Mouse (Mus musculus) neural tube, embryonic 14.5 days (tissue): ENCODE measurements around the gene Hdgf. TPM values are rescaled to one million over a fixed set of nuclear protein-coding genes. Genes with fewer than 3 reads are reported as not detected.

Experiments used
- ATAC-seq: fragments of 200-750 bp; cut with Nextera tagmentation; 2 replicates; pipeline ENCODE4 v1.8.0; 2017; ENCODE audit warnings: low read depth, mild to moderate bottlenecking, moderate TSS enrichment, moderate library complexity
- H3K27ac ChIP-seq: fragments of 300-500 bp; sonication (generic); 2 replicates; pipeline ENCODE4 v1.5.1; 2014; ENCODE audit warnings: low read depth, mild to moderate bottlenecking, control low read depth, low read length, moderate library complexity, mixed read lengths
- H3K27me3 ChIP-seq: fragments of 300-500 bp; sonication (generic); 2 replicates; pipeline ENCODE4 v1.6.1; 2014; ENCODE audit warnings: low read length; ENCODE audit not compliant: control insufficient read depth, insufficient read depth
- H3K36me3 ChIP-seq: fragments of 300-500 bp; sonication (generic); 2 replicates; pipeline ENCODE4 v1.6.1; 2014; ENCODE audit warnings: low read length, mixed read lengths; ENCODE audit not compliant: control insufficient read depth, insufficient read depth
- H3K4me1 ChIP-seq: fragments of 300-500 bp; sonication (generic); 2 replicates; pipeline ENCODE4 v1.6.1; 2014; ENCODE audit warnings: low read length; ENCODE audit not compliant: control insufficient read depth, insufficient read depth
- H3K4me2 ChIP-seq: fragments of 300-500 bp; sonication (generic); 2 replicates; pipeline ENCODE4 v1.6.1; 2014; ENCODE audit warnings: mild to moderate bottlenecking, low read depth, low read length, control low read depth
- H3K4me3 ChIP-seq: fragments of 300-500 bp; sonication (generic); 2 replicates; pipeline ENCODE4 v1.5.1; 2014; ENCODE audit warnings: low read depth, low read length, control low read depth, mixed read lengths
- H3K9ac ChIP-seq: fragments of 300-500 bp; sonication (generic); replicated peaks from 2 replicates; pipeline ENCODE4 v1.6.1; 2014; ENCODE audit warnings: low read depth, mild to moderate bottlenecking, control low read depth, low read length, mixed read lengths
- H3K9me3 ChIP-seq: fragments of 300-500 bp; sonication (generic); 2 replicates; pipeline ENCODE4 v1.6.1; 2016; ENCODE audit warnings: low read length; ENCODE audit not compliant: control insufficient read depth
- WGBS: fragments of 180-500 bp; shearing (Covaris S2); extraction: QIAGEN DNeasy Blood & Tissue Kit; methylation state at CpG from one replicate; pipeline ENCODE4 v1.1.7; 2014; 5-methylcytosine and 5-hydroxymethylcytosine counted together
- polyA plus RNA-seq: library from polyadenylated mRNA; unstranded; fragments of >200 nt; fragmentation: Nextera tagmentation; extraction: Ambion mirVana; gene quantifications from 2 replicates; pipeline ENCODE4 v1.2.1, GENCODE M21; 2014

Hdgf gene
- polyA plus RNA-seq, 1 experiment from 2014 or later, result 128 TPM

DNA sequence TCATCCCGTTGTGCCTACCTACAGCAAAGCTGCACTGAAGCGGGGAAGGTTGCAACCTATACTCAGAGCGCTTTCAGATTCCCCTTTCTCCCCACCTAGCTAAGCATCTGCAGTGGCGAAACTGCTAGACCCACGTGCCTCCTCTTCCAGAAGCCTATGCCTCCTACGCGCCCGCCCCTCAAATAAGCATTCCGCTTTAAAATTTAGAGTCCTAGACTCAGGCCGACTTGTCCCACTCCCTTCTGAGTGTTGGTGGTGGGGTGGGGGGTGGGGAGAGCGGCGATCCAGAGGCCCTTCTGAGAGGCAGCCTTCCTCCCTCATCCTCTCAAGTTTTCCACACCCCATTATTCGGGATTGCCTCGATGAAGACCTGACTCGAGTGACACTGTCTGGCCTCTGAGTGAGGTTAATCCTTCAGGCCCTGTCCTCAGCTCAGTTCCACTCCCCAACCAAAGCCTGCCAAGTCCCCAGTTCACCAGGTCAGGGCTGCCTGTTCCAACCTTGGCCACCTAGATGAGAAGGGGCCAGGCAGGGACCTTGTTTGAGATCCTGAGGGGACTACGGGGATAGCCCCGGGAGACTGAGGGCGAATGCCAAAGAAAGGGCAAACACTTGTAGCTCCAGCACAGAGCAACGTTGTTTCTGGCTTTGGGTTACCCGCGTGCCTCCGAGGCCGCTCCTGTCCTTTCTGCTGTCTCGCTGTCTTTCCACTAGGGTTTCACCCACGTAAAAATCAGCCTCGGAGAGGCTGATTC, 41.1 kb downstream of the Hdgf start:
- peak overlapping the region; percentile 11 for H3K4me3 ChIP-seq
- peaks cover 3% of the 10 kb centered on the region for H3K36me3 ChIP-seq
- ATAC-seq, result no peak
- 3% methylated on average over 26 of the region's 26 CpGs for WGBS
- H3K4me2 ChIP-seq, result peak overlapping the region; percentile 56
- no peaks in the 10 kb centered on the region for H3K27me3 ChIP-seq
- H3K9ac ChIP-seq, result 0 out of 2 replicates have a peak overlapping the region, but pooled peaks have one; percentile 4
- H3K9me3 ChIP-seq, result no peaks in the 10 kb centered on the region
- H3K27ac ChIP-seq, result no peak overlapping the region
- H3K4me1 ChIP-seq, result peaks cover 40% of the 10 kb centered on the region

DNA sequence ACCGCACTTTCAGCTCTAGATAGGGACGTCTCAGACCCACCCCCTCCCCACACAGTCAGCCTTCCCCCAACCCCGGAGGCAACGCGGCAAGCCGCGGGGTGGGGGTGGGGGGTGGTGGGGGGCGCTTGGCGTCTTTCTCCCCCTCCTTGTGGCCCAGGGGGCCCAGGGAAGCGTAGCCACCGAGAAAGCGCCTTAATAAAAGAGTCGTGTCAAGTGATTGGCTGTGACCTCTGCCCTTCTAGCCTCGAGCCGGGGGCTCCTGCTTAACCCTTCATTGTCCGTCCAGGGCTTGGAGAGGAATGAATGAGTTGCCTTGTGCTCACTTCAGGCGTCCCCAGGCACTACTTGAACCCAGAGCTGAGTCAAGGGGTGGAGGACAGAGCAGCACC, 41.7 kb downstream of the Hdgf start:
- peaks cover 46% of the 10 kb centered on the region for H3K4me1 ChIP-seq
- WGBS, result 0% methylated on average over 11 of the region's 17 CpGs

DNA sequence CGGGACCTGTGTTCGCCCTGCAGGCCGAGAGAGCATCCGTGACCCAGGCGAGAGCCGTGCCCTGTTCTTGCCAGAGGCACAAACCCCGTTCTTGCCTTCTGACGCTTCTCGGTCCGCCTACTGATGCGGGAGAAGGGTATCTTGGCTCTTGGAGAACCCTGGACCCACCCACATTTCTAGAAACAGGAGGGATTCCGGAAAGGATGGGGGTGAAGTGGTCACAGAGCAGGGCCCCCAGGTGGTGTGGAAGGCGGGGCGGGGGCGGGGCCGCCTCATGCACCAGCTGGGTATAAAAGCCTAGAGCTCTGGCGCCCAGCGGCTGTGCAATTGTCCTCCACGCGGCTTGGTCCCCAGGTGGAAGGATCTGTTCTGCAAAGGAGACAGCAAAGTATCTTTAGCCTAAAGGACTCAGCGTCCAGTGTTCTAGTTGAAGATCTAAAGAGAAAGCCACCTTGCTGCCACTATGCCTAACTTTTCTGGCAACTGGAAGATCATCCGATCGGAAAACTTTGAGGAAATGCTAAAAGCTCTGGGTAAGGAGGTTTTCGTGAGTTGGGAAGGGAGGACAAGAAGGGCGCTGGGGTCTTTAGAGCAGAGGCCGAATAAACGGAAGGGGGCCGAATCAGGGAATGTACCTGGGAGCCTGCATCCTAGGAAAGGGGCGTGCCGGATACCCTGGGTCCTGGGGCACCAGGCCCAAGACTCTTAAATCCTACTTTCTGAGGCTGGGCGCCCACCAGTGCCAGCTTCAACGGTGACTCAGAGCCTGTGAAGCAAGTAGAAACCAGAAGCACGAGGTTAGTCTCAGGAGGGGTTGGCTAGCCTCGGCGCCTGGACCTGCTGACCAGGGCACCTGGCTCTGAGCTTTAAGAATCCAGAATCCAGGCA, 42.5 kb downstream of the Hdgf start, which contains the start of gene Crabp2:
TSS of gene Crabp2 (plus strand) at position 289 of the 888 bp plus-strand sequence.
- peak within 1 kb of the TSS; percentile 56 for H3K4me2 ChIP-seq
- H3K4me3 ChIP-seq, result peak within 1 kb of the TSS; percentile 11
- peaks cover 49% of the 10 kb centered on the region for H3K4me1 ChIP-seq
- peak within 1 kb of the TSS; percentile 25; the same call in 1 of the 2 replicates for H3K9ac ChIP-seq
- WGBS, result 1% methylated on average over 35 of the region's 35 CpGs
- peak within 1 kb of the TSS; percentile 22 for H3K27ac ChIP-seq
- no peaks in the 10 kb centered on the region for H3K36me3 ChIP-seq
- H3K9me3 ChIP-seq, result no peaks in the 10 kb centered on the region
- no peak for ATAC-seq
- no peaks in the 10 kb centered on the region for H3K27me3 ChIP-seq

More for the DNA sequence above, 41.7 kb downstream of the Hdgf start:
- ATAC-seq, result peak; percentile 16; the same call in 1 of the 2 replicates
- no peak overlapping the region for H3K27ac ChIP-seq
- peak overlapping the region; percentile 56 for H3K4me2 ChIP-seq
- H3K36me3 ChIP-seq, result no peaks in the 10 kb centered on the region
- H3K9ac ChIP-seq, result peak overlapping the region; percentile 4; the same call in 1 of the 2 replicates
- H3K4me3 ChIP-seq, result peak overlapping the region; percentile 11
- H3K27me3 ChIP-seq, result no peaks in the 10 kb centered on the region
- H3K9me3 ChIP-seq, result no peaks in the 10 kb centered on the region

DNA sequence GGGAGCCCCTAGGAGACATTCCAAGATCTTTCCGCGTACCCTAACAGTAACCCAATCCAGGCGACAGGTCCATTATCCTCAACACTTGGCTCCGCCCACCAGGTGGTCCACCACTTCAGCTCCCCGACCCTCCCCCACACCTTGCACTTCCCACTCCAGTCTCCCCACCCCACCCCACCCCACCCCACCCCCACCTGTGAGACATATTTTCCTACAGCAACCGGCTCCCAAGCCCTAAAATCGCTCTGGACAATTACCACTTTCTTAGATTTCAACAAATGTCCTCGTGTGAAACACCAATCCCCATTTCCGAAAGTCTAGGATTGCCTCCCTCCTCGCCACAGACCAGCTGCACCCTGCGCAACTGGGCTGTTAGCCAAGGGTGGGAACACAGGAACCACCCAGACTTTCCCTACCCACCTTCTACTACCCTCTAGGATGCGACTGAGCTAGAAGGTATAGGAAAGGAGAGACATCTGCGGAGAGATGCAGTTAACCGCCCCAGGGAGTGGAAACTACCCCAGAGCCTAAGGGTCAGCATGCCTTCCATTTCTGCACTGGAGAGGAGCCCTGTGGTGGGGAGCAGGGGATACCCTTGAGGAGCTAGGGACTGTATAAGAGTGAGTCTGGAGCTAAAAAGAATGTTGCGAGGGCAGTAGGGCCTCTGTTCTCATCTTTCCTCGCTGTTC, 43.3 kb downstream of the Hdgf start:
- H3K9ac ChIP-seq, result 0 out of 2 replicates have a peak overlapping the region, but pooled peaks have one; percentile 21
- H3K36me3 ChIP-seq, result no peaks in the 10 kb centered on the region
- peak overlapping the region; percentile 22; the same call in 1 of the 2 replicates for H3K27ac ChIP-seq
- H3K4me3 ChIP-seq, result peak overlapping the region; percentile 11; the same call in 1 of the 2 replicates
- no peak for ATAC-seq
- WGBS, result 8% methylated on average over 16 of the region's 16 CpGs
- H3K4me2 ChIP-seq, result peak overlapping the region; percentile 56; the same call in 1 of the 2 replicates
- no peaks in the 10 kb centered on the region for H3K9me3 ChIP-seq
- H3K27me3 ChIP-seq, result no peaks in the 10 kb centered on the region
- H3K4me1 ChIP-seq, result peaks cover 49% of the 10 kb centered on the region

DNA sequence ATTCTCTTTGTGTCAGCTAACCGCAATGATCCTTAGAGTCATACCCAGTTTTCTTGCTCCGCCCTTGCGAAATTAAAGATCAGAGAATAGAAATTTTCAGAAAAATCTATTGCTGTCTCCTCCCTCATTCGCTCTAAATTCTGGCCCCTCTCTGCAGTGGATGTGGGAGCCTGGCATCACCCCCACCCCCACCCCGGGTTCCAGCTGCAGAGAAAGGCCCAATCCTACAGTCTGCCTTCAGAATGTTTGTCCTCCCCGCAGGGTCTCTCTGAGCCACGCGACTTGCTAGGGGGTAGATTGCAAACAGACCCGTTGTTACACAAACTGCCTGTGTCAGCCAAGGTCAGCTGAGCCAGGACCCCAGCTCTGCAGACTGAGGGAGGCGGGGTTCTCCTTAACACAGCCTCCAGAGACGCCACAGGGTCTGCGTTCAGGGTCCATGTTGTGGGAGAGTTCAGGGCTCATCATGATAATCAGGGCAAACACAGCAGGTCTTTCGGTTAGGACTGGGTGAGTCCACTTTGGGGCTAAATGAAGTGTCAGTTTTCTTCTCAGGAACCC, 43.9 kb downstream of the Hdgf start:
- WGBS, result 5% methylated on average over 13 of the region's 13 CpGs
- no peak for ATAC-seq
- Histone ChIP-seq H3K4me2 (peak overlapping the region; percentile 56; the same call in 1 of the 2 replicates), H3K4me3 (peak overlapping the region; percentile 4; the same call in 1 of the 2 replicates), H3K4me1 (peaks cover 49% of the 10 kb centered on the region), H3K27ac (no peak overlapping the region), H3K36me3 (no peaks in the 10 kb centered on the region), H3K9me3 (no peaks in the 10 kb centered on the region), H3K9ac (no peak overlapping the region), H3K27me3 (no peaks in the 10 kb centered on the region)

DNA sequence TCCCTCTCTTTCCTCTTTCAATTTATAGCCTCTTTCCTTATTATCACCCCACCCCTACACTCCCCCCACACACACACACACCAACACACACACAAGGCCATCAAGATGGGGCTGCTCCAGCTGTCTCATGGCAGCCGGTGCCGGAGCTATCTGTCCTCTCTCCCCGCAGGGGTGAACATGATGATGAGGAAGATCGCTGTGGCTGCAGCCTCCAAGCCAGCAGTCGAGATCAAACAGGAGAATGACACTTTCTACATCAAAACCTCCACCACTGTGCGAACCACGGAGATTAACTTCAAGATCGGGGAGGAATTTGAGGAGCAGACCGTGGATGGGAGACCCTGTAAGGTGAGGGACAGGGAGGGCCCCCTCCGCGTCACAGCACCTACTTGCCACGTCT, 45.8 kb downstream of the Hdgf start:
- 0 out of 2 replicates have a peak overlapping the region, but pooled peaks have one; percentile 5 for H3K4me3 ChIP-seq
- H3K9ac ChIP-seq, result 0 out of 2 replicates have a peak overlapping the region, but pooled peaks have one; percentile 12
- H3K27me3 ChIP-seq, result no peaks in the 10 kb centered on the region
- H3K27ac ChIP-seq, result no peak overlapping the region; the same call in 1 of the 2 replicates
- no peaks in the 10 kb centered on the region for H3K9me3 ChIP-seq
- H3K4me1 ChIP-seq, result peaks cover 35% of the 10 kb centered on the region
- 19% methylated on average over 12 of the region's 12 CpGs for WGBS
- H3K36me3 ChIP-seq, result no peaks in the 10 kb centered on the region
- ATAC-seq, result no peak
- H3K4me2 ChIP-seq, result peak overlapping the region; percentile 41

DNA sequence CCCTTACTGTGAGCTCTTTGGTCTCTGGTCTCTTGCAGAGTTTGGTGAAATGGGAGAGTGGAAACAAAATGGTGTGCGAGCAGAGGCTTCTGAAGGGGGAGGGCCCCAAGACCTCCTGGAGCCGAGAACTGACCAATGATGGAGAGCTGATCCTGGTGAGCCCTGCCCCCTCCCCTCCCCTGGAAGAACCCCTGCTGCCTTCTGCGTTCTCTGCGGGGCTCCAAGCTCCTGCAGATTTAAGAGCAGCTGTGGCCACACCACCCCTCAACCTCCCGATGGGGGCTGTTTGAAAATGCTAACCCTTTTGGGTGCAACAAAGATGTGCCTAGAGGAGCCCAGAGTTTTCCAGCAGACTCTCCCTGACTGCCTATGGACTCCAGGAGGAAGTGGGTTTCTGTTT, 46.3 kb downstream of the Hdgf start:
- H3K27me3 ChIP-seq, result no peaks in the 10 kb centered on the region
- peaks cover 30% of the 10 kb centered on the region for H3K4me1 ChIP-seq
- no peaks in the 10 kb centered on the region for H3K9me3 ChIP-seq
- peak overlapping the region; percentile 41 for H3K4me2 ChIP-seq
- H3K9ac ChIP-seq, result 0 out of 2 replicates have a peak overlapping the region, but pooled peaks have one; percentile 25
- ATAC-seq, result 0 out of 2 replicates have a peak, but pooled peaks have one; percentile 39
- 0% methylated on average over 5 of the region's 5 CpGs for WGBS
- H3K27ac ChIP-seq, result 0 out of 2 replicates have a peak overlapping the region, but pooled peaks have one; percentile 10
- H3K4me3 ChIP-seq, result peak overlapping the region; percentile 5; the same call in 1 of the 2 replicates
- H3K36me3 ChIP-seq, result no peaks in the 10 kb centered on the region

DNA sequence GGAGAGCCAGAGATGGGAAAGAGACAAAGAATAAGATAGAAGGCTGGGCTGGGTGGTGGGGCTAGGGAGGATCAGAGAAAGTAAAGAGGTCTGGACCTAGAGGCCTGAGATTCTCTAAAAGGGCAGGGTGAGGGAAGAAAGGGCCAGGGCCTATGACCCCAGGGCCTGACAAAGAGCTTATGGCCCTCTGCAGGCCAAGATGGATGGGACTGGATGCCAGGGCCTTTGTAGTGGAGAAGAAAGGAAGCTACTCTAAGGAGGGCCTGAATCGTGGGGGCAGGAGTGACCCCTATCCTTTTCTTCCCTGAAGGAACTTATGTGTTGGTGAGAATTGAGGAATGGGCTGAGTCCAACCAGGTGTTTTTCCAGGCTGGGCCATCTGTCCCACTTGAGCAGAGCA, 51.9 kb downstream of the Hdgf start:
- WGBS, result 0% methylated on average over 1 of the region's 1 CpGs
- no peak overlapping the region for H3K4me2 ChIP-seq
- no peak overlapping the region for H3K4me3 ChIP-seq
- H3K36me3 ChIP-seq, result no peaks in the 10 kb centered on the region
- H3K9ac ChIP-seq, result no peak overlapping the region
- H3K27me3 ChIP-seq, result no peaks in the 10 kb centered on the region
- no peak for ATAC-seq
- H3K9me3 ChIP-seq, result no peaks in the 10 kb centered on the region
- peaks cover under 1% of the 10 kb centered on the region; the same call in 1 of the 2 replicates for H3K4me1 ChIP-seq
- H3K27ac ChIP-seq, result no peak overlapping the region
